Mouse (Mus musculus) erythroblast, embryonic 14.5 days (primary cell): ENCODE results near the gene Dop1b.

Experiments used
- GATA1 ChIP-seq: IDR thresholded peaks from 2 replicates; pipeline ENCODE4 v1.6.1; 2012; ENCODE audit warnings: low read length, inconsistent platforms, mixed read lengths
- TAL1 ChIP-seq: IDR thresholded peaks from 3 replicates; pipeline ENCODE4 v1.6.1; 2012; ENCODE audit warnings: low read length, inconsistent platforms, mixed read lengths

DNA sequence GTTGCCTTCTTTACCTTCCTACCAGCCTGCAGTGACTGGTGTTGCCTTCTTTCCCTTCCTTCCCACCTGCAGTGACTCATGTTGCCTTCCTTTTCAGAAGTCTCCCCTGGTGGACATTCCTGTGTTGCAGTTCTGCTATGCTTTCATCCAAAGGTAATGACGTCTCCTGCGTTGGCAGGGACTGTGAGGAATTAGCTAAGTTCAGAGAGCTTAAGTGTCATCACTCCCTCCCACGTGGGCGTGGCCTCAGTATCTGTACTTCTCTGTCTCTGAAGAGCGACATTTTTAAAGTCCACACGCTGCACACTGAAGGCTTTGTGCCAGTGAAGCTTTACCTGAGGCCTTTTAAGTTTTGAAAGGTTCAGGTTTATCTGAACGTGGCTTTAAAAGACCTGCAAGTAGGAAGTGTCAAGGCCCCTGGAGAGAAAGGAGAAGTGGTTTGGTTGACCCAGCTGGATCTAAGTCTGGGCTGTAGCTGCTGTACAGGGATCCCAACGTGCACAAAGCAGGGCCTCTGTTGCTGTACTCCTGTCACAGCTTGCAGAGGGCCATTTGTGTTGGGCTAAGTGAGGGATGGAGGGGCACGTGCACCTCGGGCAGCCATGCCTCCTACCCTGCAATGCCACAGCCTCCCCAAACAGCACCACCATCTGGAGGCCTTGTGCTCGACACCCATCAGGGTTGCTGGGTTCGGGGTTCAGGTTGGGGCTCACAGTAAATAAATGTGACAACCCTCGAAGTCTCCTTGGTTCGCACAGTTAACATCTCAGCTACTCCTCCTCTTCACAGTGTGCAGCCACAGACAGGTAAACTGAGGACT lies 69.2 kb downstream of the Dop1b start:
- TF ChIP-seq GATA1 (no peak), TAL1 (no peak)
